Mouse (Mus musculus) kidney, adult 18-20 months (tissue): ENCODE data around the gene Tctn1.

Experiments
- DNase-seq: peaks from one replicate; pipeline ENCODE4 v3.0.0; 2021

Gene Tctn1

DNA sequence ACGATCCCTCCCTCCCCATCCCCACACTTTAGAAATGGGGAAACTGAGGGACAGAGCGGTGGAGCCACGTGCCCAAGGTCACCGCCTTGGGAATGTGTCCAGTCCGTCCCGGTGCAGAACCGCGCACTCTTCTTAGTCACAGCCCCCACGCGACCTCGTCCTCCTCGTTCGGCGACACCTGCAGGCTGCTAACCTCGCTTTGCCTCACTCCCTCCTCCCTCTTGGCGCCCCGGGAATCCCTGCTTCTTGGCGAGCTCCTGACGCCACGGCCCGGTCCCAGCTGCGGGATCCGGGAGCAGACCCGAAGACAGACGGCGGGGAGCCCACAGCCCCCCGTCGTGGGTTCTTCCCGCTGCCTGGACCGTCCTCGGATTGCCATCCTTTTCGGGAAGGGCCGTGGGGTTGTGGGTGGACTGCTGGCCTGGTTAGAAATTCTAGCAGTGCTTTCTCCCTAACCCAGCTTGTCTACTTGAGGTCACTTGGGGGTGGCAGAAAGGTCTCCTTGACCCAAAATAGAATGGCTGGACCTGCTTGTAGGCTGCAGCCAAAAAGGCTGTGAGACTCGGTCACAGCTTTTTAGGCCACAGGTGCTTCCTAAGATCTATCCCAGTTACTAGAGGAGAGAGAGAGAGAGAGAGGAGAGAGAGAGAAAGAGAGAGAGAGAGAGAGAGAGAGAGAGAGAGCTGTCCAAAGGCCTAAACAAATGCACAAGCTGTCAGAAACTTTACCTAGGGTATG, 20.9 kb upstream of the Tctn1 start:
- peak; percentile 69 for DNase-seq

DNA sequence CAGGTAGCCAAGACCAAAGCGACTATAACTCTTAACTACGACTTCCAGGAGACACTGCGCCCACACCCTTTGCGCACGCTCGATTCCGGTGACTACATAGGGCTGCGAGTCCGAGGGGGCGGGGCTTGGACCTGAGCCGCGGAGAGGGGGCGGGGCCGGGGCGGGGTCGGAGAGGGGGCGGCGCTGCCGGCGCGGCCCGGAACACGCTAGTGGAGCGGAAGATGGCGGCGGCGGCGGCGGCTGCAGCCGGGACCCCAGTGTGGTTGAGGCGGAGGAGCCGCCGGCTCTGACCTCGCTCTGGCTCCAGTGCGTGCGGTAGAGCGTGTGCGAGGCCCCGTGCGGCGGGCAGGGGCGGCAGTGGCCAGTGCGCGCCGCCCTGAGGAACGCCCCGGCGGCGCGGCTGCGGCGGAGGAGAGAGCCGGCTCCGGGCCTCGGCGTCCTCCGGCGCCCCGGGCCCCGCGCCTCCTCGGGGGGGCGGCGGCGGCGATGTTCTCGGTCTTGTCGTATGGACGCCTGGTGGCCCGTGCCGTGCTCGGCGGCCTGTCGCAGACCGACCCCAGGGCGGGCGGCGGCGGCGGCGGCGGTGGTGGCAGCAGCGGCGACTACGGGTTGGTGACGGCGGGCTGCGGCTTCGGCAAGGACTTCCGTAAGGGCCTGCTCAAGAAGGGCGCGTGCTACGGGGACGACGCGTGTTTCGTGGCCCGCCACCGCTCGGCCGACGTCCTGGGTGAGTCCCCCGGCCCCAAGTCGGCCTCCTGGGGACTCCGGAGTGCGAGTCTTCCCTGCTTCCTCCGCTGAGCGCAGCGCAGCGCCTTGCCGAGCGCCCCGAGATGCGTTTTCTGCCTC, 20.1 kb upstream of the Tctn1 start, which contains the start of gene Pptc7:
Gene Pptc7, plus strand, starts transcription at position 183 of the 846 bp plus-strand sequence.
- DNase-seq = peak; percentile 87

DNA sequence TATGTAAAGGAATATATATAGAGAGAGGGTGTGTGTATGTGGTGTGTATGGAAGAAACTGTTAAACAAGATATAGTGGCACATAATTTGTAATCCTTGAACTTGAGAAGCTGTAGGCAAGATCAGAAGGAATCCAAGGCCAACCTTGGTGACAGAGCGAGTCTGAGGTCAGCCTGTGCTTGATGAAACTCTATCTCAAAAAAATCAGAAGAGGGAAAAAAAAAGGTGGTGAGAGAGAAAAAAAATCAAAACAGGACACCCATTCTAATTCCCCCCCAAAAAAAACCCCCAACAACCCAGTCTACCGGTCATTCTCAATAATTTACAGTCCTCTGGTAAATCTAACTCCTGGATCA, 19.5 kb upstream of the Tctn1 start:
- DNase-seq = no peak

DNA sequence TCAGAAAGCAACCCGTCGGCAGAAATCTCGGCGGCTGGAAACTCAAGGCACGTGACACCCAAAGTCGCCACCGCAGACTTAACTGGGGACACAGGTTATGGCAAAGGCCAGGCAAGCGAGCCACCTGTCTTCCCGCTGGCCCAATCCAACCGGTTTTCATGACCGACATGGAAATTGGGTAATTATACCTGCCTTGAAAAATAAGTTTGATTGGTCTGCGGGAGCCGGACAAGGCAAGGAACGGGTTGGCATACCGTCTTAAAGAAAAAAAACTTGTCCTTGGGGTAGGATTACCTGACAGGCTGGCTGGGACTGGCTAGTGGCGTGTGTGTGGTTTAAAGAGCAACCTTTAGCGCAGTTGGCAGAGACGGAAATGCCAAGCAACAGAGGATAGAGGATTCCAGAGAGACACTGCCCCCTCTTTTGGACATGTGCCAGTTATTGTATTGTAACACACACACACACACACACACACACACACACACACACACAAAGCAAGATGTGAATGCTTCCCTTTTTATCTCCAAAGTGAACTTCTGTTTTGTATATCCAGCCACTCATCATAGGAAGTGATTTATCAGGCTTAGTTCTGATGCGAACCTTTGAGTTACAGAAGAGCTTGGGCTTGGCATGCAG, 16.7 kb upstream of the Tctn1 start:
- DNase-seq = peak; percentile 77

DNA sequence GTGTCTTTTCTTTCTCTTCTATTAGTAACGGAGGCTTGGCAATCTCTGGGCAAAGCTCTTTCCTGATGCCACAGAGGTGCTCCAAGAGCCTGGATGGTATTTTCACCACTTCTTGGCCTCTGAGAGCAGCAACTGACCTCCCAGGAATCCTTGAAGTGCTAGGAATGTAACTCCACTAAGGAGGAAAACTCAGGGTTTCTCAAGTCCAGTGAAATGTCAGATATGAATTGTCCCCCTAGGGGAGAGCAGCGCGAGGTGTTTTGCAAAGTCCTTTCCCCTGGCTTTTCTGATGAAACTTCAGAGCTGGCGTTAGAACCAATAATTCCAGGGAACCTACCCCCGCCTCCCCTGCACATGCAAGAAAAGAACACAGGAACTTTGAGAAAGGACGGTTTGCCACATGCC, 16.2 kb upstream of the Tctn1 start:
- no peak for DNase-seq

- DNase-seq = peak; percentile 21
Observed at GRCm38 (mm10) chr5:122279799-122280421, 15.7 kb upstream of the Tctn1 start.

GRCm38 (mm10) chr5:122278946-122279345, 14.7 kb upstream of the Tctn1 start:
- DNase-seq = no peak

DNA sequence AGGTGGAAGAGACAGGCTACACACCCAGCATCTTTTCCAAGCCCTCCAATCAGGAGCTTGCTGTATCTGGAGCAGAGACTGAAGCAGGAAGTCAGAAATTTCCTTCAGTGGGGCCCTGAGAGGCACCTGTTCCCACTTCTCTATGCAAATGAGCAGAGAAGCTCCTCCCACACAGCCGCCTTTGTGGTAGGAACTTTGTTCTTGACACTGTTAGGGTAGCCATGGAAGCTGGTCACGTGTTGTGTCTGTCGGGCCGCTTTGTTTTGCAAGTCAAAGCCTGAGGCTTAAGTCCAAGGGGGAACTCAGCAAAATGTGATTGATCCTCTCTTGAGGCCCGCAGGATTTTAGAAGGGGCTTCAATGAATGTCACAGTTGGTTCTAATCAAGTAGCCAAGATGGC, 10.5 kb upstream of the Tctn1 start:
- peak; percentile 51 for DNase-seq

DNA sequence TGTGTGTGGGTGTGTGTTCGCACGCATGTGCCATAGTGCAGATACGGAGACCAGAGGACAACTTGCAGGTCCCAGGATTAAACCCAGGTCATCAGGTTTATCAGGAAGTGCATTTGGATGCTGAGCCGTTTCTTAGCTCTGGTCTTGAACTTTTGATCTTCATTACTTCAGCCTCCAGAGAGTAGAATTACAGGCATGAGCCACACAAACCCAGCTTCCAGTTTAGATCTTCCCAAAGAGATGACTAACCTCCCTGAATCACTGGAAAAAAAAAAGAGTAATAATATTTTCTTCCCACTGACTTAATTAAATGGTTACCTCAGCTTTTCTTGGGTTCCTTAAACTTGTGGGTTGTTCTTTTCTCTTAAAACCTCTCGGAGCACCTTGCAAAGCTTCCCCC, 8.6 kb upstream of the Tctn1 start:
- DNase-seq = no peak

DNA sequence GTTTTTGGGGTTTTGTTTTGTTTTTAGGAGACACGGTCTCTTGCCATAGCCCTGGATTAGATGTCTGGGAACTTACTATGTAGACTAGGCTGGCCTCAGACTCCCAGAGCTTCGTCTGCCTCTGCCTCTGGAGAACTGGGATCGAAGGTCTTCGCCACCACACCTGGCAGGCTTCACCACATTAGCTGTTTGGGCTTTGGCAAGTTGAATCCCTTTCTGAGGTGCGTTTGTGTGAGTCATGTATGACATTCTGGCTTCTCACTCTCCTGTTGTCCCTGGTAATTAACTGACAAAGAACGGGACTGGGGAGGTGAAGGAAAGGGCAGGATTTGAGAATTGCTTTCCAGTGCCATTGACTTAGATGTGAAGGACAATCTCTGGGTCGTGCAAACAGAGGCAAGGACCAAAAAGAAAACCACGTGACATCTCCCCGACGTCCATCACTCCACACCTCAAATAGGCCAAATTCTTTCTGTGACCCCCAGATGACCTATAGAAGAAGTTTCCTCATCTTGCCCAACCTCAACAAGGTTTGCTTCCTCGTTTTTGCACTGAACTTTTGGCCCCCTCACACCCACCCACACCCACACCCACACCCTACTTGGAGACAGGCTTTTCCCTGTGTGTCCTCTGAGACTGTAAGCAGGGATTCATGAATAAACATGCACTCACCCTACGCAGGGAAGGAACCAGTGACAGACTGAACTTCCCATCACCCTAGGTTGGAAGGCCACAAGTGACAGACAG, 4.8 kb upstream of the Tctn1 start:
- no peak for DNase-seq

- DNase-seq = peak; percentile 86
Observed at GRCm38 (mm10) chr5:122267899-122268298, 3.6 kb upstream of the Tctn1 start.

- no peak for DNase-seq
Observed at GRCm38 (mm10) chr5:122267136-122267535, 2.9 kb upstream of the Tctn1 start.

- DNase-seq = no peak
Observed at GRCm38 (mm10) chr5:122265942-122266341, 1.7 kb upstream of the Tctn1 start.

GRCm38 (mm10) chr5:122265187-122265586, 927 bp upstream of the Tctn1 start:
- no peak for DNase-seq

- no peak for DNase-seq
Observed at GRCm38 (mm10) chr5:122262104-122262503, 2.2 kb downstream of the Tctn1 start.

- no peak for DNase-seq
Observed at GRCm38 (mm10) chr5:122258027-122258741, 6.1 kb downstream of the Tctn1 start.

DNA sequence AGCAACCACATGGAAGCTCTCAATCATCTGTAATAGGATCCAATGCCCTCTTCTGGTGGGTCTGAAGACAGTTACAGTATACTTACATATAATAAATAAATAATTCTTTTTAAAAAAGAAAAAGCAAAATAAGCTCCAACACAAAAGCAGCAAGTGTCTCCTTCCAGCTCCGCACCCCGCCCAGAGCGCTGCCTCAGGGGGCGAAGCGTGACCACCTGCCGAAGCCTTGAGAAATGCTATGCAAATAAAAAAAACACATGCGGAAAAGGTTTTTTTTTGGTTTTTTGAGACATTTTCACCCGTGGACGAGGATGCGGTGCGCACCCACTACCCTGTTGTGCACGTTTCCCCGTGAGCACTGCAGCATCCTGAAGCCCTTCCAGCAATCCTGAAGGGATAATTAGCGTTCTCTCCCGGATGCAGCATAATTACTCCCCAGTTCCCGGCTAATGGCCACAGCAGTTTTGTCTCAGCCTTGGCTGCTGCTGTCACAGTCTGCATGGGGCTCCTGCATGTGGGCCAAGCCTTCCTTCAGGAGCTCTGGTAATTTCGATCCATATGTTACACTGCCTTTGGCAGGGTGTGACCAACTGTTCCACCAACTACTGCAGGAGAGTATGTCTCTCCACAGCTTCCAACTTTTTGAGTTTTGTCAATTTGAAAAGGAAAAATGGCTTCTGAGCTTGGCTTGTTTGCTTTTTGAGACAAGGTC, 12.2 kb downstream of the Tctn1 start:
- DNase-seq = no peak

DNA sequence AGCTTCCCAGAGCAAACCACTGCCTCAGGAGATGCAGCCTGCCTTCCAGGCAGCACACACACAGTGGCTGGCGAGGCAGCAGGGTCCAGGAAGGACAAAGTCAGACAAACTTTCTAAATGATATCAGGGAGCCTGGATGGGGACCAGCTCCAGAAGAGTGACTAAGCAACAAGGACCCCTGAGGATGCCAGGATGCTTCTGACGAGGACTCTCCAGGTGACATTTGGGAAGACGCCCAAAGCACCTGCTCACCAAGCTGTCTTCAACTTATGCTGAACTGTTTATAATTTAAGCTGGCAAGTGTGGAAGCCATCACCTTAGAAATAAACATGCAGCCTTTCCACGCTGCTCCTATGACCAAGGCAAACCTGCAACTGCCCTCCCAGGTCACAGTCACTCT, 15.0 kb downstream of the Tctn1 start:
- DNase-seq = no peak

GRCm38 (mm10) chr5:122247934-122248333, 16.3 kb downstream of the Tctn1 start:
- no peak for DNase-seq

DNA sequence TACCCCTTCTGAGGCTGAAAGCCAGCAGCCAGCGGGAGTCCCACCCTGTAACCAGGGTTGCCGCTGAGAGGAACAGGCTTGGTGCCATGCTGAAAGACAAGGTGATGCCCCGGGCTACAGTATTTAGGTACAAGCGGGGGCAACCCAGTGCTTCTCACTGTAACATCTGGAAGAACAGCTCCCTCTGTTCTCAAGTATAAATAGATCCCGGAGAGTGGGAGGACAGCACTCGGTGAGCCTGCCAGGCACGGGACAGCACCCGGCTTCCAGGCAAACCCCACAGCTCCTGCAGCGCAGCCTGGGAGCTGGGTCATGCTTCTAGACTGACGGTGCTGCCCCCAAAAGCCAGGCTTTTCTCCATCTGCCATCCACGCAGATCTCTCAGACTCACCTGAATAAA, 16.7 kb downstream of the Tctn1 start:
- no peak for DNase-seq

GRCm38 (mm10) chr5:122246547-122247167, 17.6 kb downstream of the Tctn1 start:
- no peak for DNase-seq
